Mouse (Mus musculus): ENCODE results near the gene 1700012B07Rik.

DNA sequence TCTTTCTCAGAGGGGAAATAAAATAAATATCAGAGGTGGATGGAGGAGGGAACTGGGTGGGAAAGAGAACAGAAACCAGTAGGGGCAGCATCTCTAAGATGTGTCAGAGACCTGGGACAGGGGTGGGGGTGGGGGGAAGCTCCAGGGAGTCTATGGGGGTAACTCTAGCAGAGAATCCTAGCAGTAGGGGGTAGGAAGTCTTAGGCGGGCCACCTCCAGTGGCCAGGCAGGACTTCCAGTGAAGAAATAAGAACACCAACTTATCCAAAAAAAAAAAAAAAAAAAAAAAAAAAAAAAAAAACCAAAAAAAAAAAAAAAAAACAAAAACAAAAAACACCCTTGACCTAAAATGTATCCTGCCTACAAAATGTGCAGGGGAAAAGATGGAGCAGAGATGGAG lies 26.3 kb downstream of the 1700012B07Rik start:
- TF ChIP-seq CTCF (IDR thresholded peaks at IDR 0.05; ENCODE audit: borderline replicate concordance, insufficient read depth, low read depth, low read length) (no peak), POLR2A (IDR thresholded peaks at IDR 0.05; ENCODE audit: borderline replicate concordance, insufficient read depth, low read length) (no peak)

Measured in cerebellum, adult 2 months (tissue).